Mouse (Mus musculus) liver, postnatal 0 days (tissue): ENCODE data around the gene Prpf8. TPM values are rescaled to one million over a fixed set of nuclear protein-coding genes. Genes with fewer than 3 reads are reported as not detected.
"Not testable (repeated sequence)": the region's sequence is repeated elsewhere in the genome, so short reads cannot be mapped to it uniquely, and the experiment has no call there.

Experiments used
- ATAC-seq: fragments of 200-750 bp; cut with Nextera tagmentation; 2 replicates; pipeline ENCODE4 v1.8.0; 2017; ENCODE audit warnings: mild to moderate bottlenecking, moderate library complexity
- DNase-seq: peaks from one replicate; pipeline ENCODE4 v3.0.0-alpha.2; 2016
- H3K27ac ChIP-seq: fragments of 300-500 bp; sonication (generic); 2 replicates; pipeline ENCODE4 v1.5.1; 2014; ENCODE audit warnings: antibody characterized with exemption, moderate library complexity, mild to moderate bottlenecking, low read depth
- H3K27me3 ChIP-seq: fragments of 300-500 bp; sonication (generic); 2 replicates; pipeline ENCODE4 v1.6.1; 2014; ENCODE audit warnings: low read length, control low read depth, mixed read lengths; ENCODE audit not compliant: insufficient read depth
- H3K36me3 ChIP-seq: fragments of 300-500 bp; sonication (generic); replicated peaks from 2 replicates; pipeline ENCODE4 v1.6.1; 2014; ENCODE audit warnings: mild to moderate bottlenecking, control low read depth, low read length, moderate library complexity, mixed read lengths; ENCODE audit not compliant: insufficient read depth
- H3K4me1 ChIP-seq: fragments of 300-500 bp; sonication (generic); 2 replicates; pipeline ENCODE4 v1.6.1; 2014; ENCODE audit warnings: antibody characterized with exemption, mild to moderate bottlenecking, control low read depth; ENCODE audit not compliant: insufficient read depth
- H3K4me2 ChIP-seq: fragments of 300-500 bp; sonication (generic); 2 replicates; pipeline ENCODE4 v1.6.1; 2014; ENCODE audit warnings: low read depth, mild to moderate bottlenecking, low read length, moderate library complexity, mixed read lengths
- H3K4me3 ChIP-seq: fragments of 300-500 bp; sonication (generic); 2 replicates; pipeline ENCODE4 v1.5.1; 2014; ENCODE audit warnings: low read depth, low read length
- H3K9ac ChIP-seq: fragments of 300-500 bp; sonication (generic); replicated peaks from 2 replicates; pipeline ENCODE4 v1.6.1; 2014; ENCODE audit warnings: mild to moderate bottlenecking, moderate library complexity
- H3K9me3 ChIP-seq: fragments of 300-500 bp; sonication (generic); 2 replicates; pipeline ENCODE4 v1.6.1; 2016; ENCODE audit warnings: mild to moderate bottlenecking, control low read depth, low read length, mixed read lengths
- CTCF ChIP-seq: sonication (generic); IDR thresholded peaks from 2 replicates; pipeline ENCODE4 v1.5.1; 2016; ENCODE audit warnings: antibody characterized with exemption, low read depth
- EP300 ChIP-seq: IDR thresholded peaks from 2 replicates; pipeline ENCODE4 v1.6.1; 2016; ENCODE audit warnings: antibody characterized with exemption, low read depth, mild to moderate bottlenecking
- WGBS: fragments of 180-500 bp; shearing (Covaris S2); extraction: QIAGEN DNeasy Blood & Tissue Kit; methylation state at CpG from one replicate; pipeline ENCODE4 v1.1.7; 2014; ENCODE audit not compliant: insufficient replicate concordance; 5-methylcytosine and 5-hydroxymethylcytosine counted together
- polyA plus RNA-seq: library from polyadenylated mRNA; unstranded; fragments of >200 nt; fragmentation: Nextera tagmentation; extraction: Ambion mirVana; gene quantifications from 2 replicates; pipeline ENCODE4 v1.2.1, GENCODE M21; 2015

Gene Prpf8
- polyA plus RNA-seq, 1 experiment from 2014 or later = 13.9 TPM

DNA sequence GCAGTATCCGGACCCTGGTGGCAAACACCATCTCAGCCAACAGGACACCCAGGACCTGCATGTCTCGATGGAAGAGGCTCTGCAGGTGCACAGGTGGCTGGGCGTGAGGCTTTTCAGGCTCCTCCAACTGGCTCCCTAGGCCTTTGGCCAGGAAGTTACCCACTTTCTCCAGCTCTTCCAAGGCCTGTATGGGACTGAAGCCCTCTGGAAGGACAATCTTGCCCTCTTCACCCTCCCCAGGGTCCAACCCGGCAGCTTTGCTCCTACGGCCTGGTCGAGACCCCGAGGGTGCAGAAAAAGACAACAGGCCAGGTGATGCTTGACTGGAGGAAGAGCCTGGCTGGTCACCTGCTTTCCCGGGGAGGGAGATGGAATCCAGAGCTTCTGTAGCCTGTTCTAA is 34.5 kb upstream of the Prpf8 start:
- DNase-seq (no peak), ATAC-seq (no peak)
- Histone ChIP-seq H3K36me3 (peaks cover 47% of the 10 kb centered on the region), H3K27me3 (no peaks in the 10 kb centered on the region), H3K27ac (peak overlapping the region; percentile 7; the same call in 1 of the 2 replicates), H3K4me2 (peak overlapping the region; percentile 100), H3K4me3 (peak overlapping the region; percentile 50; the same call in 1 of the 2 replicates), H3K9ac (peak overlapping the region; percentile 71), H3K4me1 (peaks cover 65% of the 10 kb centered on the region), H3K9me3 (no peaks in the 10 kb centered on the region)
- TF ChIP-seq CTCF = no peak
- TF ChIP-seq EP300 = no peak
- 90% methylated on average over 8 of the region's 8 CpGs for WGBS

DNA sequence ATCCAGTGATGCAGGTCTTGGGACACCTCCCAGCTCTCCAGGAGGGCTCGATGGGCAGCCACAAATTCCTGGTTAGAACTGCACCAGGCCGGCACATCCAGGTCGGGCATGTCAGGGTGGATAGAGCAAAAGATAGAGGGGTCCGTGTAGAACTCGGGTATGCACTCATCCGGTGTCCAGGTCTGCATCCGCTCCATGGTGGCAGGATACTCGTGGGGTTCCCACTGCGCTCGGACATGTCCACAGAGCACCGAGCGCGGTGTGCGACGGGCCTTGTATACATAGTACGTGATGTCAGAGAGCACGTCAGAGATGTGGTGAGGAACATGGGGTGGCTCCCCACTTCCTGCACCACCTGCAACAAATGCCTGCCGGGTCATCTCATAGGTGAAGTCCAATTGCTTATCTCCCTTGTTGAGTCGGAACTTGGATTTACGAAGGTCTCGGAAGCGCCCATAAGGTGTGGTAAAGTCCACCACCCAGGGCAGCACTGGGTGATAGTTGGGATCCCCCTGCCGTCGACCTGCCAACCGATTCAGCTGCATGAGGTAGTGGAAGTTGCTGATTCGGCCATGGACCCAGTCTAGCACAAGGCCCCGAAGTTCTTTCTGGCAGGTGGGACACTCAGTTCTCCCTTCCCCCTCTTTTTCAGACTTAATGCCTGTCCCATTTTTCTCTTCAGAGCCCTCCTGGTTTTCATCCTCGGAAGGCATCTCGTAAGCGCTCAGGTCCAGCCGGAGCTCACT is 33.6 kb upstream of the Prpf8 start:
- H3K4me1 ChIP-seq = peaks cover 68% of the 10 kb centered on the region

DNA sequence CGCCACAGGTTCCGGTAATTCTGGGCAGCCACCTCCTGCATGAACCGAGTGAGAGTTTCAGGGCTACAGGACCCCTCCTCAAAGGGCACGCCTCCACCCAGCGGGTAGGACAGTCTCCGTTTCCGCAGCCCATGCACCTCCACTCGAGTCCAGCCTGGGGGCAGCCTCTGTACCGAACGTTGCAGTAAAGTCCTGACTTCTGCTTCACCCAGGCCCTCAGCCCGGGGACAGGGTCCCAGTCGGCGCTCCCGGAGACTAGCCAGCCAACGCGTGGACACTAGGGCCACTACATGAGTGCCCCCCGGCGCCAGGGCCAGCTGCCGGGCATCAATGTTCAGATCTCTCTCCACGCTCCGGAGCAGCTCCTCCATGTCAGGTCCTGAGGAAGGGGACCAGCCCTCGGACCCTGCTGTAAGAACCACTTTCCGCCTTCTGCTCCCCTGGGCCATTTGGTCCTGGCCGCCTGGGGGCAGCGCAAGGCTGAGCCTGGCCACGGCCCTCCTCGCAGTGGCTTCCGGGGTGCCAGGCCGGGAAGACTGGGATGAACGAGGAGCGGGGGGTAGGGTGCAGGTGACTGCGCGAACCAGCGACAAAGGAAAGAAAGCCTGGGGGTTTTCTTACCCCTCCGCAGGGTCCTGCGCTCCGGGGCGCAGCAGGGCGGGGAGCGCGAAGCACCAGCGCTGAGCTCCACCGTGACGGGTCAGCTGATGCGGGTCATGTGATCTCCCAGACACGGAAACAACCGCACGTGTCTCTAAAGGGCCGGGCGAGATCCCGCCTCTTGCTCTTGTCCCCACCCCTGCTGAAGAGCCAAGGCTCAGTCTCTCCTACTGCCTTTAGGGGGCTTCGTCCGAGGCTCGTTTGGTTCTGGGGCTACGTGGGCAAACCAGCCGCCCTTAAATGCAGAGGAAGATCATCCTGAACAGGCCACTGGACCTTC is 32.4 kb upstream of the Prpf8 start, which contains the start of gene Wdr81:
TSS of gene Wdr81 (minus strand) at position 727 of the 940 bp plus-strand sequence.
- DNase-seq (peak; percentile 92), ATAC-seq (peak; percentile 76)
- 2% methylated on average over 56 of the region's 56 CpGs for WGBS
- TF ChIP-seq EP300 (0 out of 2 replicates have a peak, but pooled peaks have one; percentile 50), CTCF (peak; percentile 68)
- H3K4me1 ChIP-seq = peaks cover 72% of the 10 kb centered on the region
- peak within 1 kb of the TSS; percentile 100 for H3K4me2 ChIP-seq
- H3K27ac ChIP-seq = peak within 1 kb of the TSS; percentile 82
- peak within 1 kb of the TSS; percentile 72 for H3K4me3 ChIP-seq
- H3K9ac ChIP-seq = peak within 1 kb of the TSS; percentile 84
- peaks cover 25% of the 10 kb centered on the region for H3K36me3 ChIP-seq
- no peaks in the 10 kb centered on the region for H3K27me3 ChIP-seq
- H3K9me3 ChIP-seq = no peaks in the 10 kb centered on the region

More for the DNA sequence above, 33.6 kb upstream of the Prpf8 start:
- peak overlapping the region; percentile 100 for H3K4me2 ChIP-seq
- peaks cover 38% of the 10 kb centered on the region for H3K36me3 ChIP-seq
- no peak for TF ChIP-seq EP300
- no peak for TF ChIP-seq CTCF
- 90% methylated on average over 31 of the region's 31 CpGs for WGBS
- H3K27me3 ChIP-seq = no peaks in the 10 kb centered on the region
- DNase-seq (no peak), ATAC-seq (no peak)
- 0 out of 2 replicates have a peak overlapping the region, but pooled peaks have one; percentile 82 for H3K27ac ChIP-seq
- H3K4me3 ChIP-seq = peak overlapping the region; percentile 72
- H3K9me3 ChIP-seq = no peaks in the 10 kb centered on the region
- H3K9ac ChIP-seq = peak overlapping the region; percentile 84

DNA sequence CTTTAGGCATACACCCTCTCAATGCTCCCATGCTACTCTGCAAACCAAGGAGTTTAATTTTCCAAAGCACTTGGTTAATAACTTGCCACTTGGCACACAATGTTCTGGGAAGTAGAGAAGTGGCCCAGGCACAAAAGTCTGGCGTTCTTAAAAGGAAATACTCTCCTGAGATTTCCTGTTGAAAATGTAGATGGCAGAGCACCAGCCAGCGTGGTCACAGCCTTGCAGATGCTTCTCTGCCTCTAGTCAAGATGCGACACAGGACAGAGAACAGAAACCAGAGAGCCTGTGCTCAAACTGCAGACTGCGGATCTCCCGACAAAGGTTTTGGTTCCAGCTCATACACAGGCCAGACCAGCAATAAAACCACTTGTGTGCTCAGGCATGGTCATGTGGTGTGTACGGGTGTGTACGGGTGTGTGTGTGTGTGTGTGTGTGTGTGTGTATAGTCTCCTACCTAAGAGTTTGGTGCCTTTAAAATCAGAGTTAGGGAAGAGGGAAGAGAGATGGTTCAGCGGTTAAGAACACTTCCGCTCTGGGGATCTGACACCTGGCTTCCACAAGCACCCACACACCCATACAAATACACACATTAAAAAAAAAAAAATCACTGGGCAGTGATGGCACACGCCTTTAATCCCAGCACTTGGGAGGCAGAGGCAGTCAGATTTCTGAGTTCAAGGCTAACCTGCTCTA is 31.4 kb upstream of the Prpf8 start:
- peaks cover 74% of the 10 kb centered on the region for H3K4me1 ChIP-seq
- ATAC-seq (no peak), DNase-seq (peak; percentile 27)

DNA sequence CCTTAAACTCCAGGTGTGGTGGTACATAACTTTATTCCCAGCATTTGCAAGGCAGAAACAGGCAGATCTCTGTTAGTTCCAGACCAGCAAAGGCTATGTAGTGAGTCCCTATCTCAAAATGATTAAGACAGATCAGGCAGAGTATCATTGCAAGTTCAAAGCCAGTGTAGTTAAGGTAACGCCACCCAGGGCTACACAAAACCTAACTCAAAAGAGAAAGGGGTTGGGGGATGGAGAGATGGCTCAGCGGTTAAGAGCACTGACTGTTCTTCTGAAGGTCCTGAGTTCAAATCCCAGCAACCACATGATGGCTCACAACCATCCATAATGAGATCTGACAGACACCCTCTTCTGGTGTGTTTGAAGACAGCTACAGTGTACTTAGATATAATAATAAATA is 30.6 kb upstream of the Prpf8 start:
- H3K4me3 ChIP-seq, H3K9me3 ChIP-seq, ATAC-seq, H3K9ac ChIP-seq, H3K27me3 ChIP-seq, DNase-seq, H3K4me2 ChIP-seq: not testable (repeated sequence)
- Histone ChIP-seq H3K4me1 (peaks cover 67% of the 10 kb centered on the region), H3K36me3 (peaks cover 15% of the 10 kb centered on the region; the same call in 1 of the 2 replicates), H3K27ac (peak overlapping the region; percentile 82)
- 92% methylated on average over 2 of the region's 2 CpGs for WGBS

More for the DNA sequence above, 31.4 kb upstream of the Prpf8 start:
- 54% methylated on average over 10 of the region's 10 CpGs for whole genome bisulfite sequencing
- peak overlapping the region; percentile 82 for H3K27ac ChIP-seq
- peak overlapping the region; percentile 100 for H3K4me2 ChIP-seq
- peak overlapping the region; percentile 72 for H3K4me3 ChIP-seq
- peaks cover 20% of the 10 kb centered on the region for H3K36me3 ChIP-seq
- H3K9me3 ChIP-seq = no peaks in the 10 kb centered on the region
- no peaks in the 10 kb centered on the region for H3K27me3 ChIP-seq
- TF ChIP-seq CTCF (no peak), EP300 (no peak)
- H3K9ac ChIP-seq = peak overlapping the region; percentile 84
